Mouse (Mus musculus) embryo, embryonic 11.5 days (tissue): ENCODE measurements at regions not wholly inside any gene's neighbourhood (a gene's known extent, or its start where the extent isn't known, plus 50 kb on each side); places are given as distances from the start of the nearest gene placed in this dataset.
"Not testable (repeated sequence)": the region's sequence is repeated elsewhere in the genome, so short reads cannot be mapped to it uniquely, and the experiment has no call there.

ENCODE experiments used
- DNase-seq: peaks from one replicate; pipeline ENCODE4 v3.0.0-alpha.2; 2012; ENCODE audit warnings: low read depth, low spot score

DNA sequence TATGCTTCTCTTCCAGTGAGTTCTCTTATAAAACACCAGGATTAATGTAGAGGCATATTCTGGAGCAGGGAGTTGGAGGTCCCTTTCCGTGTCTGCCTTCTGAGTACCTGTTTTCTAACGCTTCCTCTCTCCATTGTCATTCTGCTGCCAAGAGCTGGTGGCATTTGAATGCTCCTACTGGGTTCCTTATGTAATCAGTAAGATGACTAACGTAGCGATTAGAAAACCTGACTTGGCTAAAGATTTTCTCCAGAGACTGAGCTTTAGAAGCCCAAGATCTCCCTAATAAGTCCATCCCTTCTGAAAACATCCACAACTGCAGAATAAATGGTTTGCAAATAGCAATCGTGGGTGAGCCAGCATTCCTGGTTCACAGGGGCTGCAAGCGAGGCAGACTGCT, 174.5 kb downstream of the Dhx15 start:
- no peak for DNase-seq

DNA sequence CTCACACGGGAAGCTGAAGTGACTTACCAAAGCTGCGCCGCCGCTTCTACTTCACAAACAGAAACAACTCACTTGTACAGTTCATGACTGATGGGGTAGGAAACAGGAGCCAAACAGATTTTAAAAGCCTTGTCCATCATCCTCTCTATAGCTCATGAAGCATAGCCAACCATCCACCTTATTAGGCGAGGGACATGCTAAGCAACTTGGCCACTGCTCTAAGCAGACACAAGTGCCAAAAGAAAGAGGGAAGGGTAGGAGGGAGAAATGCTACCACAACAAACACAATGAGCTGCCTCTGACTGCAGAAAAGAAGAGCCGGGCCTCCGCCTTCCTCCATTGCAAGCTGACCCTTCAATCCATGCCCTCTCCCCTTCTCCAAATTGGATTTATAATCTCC, 179.9 kb downstream of the Dhx15 start:
- no peak for DNase-seq

DNA sequence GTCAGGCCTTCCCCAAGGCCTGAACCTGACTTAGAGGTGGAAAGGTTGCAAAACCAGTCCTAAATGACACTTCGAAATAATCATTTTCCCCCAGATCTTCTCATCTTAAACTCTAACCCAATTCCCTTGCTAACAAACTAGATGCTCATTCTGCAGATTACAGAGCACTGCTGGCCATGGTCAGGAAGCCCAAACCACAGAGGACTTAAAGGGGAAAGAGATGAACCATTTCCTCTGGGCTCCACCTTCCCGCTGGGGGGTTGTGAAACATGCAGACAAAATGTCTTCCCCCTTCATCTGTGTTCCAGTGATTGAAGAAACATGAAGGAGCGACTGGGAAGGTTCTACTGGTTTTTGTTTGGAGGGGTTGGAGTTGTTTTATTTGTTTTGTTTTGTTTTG, 181.4 kb downstream of the Dhx15 start:
- no peak for DNase-seq

DNA sequence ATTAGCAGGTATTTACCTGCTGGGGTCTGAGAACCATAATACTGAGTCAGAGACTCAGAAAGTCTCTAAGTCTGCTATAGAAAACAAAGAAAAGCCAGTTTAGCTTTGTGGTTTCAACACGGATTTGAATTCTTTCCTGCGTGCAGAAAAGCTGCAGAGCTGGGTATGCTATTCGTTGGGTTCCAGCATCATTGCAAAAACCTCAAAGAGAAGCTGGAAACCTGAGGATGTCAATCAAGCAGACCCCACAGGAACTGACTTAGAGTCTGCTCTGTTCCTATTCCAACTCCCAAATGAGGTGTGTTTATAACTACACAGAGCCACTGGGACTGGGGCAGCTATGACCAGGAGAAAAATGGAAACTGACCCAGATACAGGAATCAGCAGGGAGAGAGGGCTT, 183.5 kb downstream of the Dhx15 start:
- DNase-seq = no peak

DNA sequence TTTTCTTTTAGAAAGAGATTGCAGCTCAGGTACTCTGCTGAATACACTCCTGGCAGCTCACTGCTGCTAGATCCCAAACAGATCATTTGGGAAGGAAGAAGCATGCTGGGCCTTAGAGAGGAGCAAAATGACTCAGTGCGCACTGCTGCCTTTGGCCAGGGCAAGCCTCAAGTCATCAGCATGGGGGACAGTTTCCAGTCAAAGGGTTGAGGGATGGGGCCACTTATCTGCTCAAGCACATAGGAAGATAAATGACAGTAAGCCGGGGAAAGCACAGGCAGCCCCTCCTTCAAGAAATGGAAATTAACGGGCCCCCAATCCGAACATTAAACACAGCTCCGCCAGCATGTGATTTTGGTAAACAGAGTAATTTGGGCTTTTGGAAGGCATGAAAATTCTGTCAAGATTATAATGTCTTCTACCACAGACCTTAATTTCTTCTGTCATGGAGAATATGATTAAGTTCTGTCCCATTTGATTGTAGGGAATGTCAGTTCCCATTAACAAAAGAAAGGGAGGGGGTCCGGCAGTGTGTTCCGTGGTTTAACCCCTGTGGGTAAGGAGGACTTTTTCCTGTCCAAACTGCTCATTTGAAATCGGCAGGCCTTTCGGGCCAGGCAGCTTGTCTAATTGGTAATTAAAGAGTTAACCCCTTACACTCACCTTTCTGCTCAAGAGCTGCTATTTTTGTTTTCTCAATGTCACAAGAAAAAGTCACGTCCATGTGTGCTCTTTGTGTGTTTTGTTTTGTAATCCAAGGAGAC, 199.3 kb downstream of the Dhx15 start:
- DNase-seq = no peak

DNA sequence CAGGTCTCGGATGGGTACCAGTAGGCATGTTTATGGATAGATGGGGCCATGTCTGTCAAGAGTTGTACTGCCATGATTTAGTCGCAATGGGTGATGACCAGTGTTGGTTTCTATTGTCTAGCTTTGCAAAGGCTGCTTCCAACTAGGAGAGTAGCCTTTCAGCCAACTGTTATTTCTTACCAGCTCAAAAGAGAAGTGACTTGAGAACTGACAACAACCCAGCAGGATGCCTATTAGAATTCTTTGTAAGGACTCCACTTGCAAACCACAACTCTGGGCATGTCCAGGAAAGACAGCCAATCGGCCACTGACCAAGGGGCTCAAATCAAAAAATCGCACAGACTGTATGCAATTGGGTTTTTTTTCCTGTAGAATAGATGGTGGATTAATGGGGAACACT, 200.9 kb downstream of the Dhx15 start:
- no peak for DNase-seq

DNA sequence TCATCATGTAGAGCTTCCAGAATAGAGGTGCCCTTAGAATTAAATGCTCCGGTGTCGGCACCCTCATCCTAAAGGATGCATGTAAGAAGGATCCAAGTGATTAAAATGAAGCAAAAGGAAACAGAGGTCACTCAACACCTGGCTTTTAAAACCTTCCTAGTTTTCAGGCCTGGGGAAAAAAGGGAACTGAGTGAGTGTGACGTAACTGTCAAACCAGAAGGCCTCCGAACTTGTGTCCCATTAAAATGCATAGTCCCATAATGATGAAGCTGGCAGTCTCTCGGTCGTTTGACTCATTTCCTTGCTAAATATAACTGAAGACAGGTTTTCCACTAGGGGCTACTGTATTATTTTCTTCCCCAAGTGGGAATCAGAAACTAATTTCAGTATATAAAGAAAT, 201.4 kb downstream of the Dhx15 start:
- DNase-seq = no peak

DNA sequence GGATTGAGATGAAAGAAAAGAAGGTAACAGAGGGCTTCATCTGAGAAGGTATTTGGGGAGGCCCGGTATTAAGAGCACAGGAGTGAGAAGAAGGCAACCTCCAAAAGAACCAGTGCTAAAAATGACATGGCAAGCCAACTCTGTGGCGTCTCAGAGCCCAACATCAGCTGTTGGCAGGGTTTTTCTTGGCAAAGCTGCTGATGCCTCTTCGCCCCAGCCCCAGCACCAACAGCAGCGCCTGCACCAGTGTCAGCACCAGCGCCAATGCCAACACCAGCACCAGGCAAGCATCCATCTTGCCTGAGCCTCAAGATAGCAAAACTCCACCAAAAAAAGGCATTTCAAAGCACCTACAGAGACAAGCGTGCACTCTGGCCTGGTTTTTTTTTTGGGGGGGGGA, 205.3 kb downstream of the Dhx15 start:
- no peak for DNase-seq

DNA sequence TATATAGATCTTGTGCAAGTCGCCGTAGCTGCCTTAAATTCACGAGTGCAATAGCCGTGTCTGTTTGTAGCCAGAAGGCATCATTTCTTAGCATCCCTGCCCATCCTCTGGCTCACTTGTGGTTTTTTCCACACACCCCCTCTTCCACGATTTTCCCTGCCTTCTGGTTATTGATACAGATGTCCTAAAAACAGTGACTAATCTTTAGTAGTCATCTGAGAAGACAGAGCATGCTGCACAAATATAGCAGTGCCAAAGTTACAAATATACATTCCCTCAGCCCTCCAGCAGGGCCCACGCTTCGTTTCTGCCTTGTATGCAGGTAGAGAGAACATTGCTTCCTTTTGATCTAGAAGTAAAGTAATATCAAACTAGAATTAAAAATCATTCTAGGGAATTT, 207.5 kb downstream of the Dhx15 start:
- no peak for DNase-seq

DNA sequence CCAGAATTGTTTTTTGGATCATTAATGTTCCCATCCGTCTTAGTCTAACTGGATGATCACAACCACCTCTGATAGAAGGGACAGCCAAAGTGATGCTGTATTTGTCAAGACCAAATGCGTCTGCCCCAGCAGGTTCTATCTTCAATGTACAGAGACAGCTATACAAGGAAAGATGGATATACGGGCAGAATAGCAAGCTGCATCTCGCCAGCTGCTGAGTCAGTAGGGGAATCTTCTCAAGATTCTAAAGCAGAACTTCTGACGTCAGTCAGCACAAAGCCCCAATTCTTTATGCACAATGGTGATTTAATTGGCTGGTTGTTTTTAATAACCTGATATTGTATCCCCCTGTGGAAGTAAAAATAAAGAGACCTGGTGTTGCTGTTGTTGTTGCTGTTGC, 209.4 kb downstream of the Dhx15 start:
- no peak for DNase-seq

DNA sequence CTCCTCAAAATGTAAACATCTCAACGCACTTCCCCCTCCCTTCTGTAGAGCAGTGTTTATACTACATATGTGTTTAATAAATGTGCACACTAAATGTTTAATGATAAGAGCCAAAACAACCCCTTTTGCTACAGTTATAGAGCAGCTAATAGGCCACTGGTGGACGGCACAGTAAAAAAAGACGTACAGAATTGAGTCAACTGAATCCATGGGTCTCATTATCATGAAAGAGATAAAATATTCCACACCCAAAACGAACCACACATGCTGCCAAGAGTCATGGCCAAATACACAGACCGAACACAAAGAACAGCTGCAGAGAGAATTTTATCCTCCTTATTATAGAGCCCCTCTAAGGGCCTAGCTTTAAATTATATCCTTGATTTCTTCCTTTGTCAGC, 237.8 kb downstream of the Dhx15 start:
- no peak for DNase-seq

DNA sequence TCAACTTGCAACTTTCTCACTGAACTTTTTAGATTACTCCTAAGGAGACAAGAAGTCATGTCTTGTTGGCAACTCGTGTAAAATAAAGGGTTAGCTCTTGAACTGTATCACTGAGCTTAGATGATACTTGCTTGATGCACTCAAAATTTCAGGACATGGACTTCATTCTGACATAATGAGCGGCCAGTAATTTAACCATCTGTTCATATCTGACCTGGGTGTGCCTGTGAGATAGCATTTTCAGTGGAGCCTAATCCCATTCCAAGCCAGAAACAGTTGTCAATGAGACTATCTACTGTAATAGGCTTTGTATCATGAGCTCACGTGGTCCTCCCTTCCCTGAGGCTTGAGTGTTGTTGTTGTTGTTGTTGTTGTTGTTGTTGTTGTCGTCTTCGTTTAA, 240.3 kb downstream of the Dhx15 start:
- no peak for DNase-seq

DNA sequence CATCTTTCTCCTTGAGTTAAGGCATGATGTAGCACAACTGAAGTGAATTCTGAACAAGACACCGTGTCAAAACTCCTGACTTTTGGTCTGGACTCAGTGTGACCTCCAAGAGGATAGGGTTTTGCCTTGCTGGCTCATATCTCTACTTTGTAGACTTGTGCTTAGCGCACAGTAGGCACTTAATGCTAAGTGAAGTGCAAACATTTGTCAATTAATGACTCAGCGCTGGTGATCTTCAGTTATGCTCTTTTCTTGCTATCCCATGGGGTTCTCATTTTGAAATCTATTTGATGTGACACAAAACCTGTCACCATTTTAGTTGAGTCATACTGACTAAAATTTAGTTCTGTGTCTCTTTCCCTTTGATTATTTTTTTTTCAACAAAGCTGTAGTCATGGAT, 244.3 kb downstream of the Dhx15 start:
- no peak for DNase-seq

DNA sequence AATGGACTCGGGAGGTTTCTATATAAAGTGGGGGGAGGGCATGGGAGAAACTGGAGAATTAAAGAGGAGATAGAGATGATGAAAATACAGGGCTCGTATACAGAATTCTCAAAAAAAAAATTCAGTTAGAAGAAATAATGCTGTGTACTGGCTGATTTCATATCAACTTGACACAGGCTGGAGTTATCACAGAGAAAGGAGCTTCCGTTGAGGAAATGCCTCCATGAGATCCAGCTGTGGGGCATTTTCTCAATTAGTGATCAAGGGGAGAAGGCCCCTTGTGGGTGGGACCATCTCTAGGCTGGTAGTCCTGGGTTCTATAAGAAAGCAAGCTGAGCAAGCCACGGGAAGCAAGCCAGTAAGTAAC, 248.4 kb downstream of the Dhx15 start:
- not testable (repeated sequence) for DNase-seq

DNA sequence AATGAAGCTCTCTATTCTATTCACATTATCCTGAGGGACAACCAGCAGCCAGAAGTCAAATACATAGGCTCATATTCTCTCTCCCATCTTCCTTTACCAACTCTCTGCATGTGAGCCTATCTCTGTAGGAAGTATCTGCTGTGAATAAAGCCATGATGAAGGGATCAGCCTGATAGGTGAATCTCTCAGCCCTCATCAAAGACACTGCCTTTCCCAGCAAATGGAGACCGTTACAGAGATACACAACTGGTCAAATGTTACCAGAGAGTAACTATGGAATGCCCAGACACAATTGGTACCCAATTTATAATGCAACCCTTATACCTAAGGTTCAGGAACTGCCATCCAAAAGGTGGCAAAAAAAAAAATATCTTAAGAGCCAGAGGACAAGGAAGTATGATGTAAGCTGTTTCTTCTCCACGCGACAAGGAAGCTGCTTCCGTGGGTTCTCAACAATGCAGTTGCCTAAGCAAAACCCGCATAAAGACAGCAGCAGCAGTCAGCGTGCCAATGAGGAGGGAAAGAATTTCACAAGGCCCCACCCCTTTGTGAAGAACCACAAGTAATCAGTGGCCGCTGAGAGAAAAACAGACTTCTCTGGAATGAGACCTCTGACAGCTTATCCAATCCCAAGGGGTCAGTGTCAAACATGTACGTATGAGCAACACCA, 248.9 kb downstream of the Dhx15 start:
- DNase-seq = no peak

DNA sequence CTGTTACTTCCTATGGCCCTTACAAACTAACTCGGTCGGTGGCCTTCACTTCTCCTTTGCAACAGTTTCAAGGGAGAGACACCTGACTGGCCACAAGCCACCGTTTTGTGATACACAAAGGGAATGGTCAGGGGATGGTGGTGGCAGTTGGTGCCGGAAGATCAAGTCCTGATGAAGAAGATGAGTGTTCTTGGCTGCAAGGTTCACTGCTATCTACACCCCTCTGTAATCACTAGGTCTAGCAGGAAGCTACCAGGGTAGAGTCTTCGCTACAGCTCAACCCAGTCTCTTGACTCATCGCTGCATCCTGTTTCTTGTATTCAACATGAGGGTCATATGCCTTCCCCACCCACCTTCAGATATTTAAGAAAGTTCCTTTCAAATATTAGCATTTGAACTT, 251.5 kb downstream of the Dhx15 start:
- DNase-seq = no peak

DNA sequence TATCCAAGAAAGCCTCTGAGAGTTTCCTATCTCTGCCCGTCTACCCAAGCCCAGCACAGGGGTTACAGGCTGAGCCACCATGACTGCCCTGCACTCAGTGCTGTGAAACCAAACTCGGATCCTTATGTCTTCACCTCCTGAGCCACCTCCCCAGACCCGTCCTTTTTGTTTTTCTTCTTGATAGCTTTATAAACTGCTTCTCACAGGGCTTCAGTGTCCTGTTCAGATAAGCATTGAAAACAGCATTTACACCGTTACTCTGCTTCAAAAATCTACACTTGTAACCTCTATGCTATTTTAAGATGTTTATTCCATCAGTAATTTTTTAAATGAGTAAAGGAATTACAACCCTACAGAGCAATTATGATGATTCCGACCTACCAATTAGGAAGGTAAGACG, 253.0 kb downstream of the Dhx15 start:
- no peak for DNase-seq

DNA sequence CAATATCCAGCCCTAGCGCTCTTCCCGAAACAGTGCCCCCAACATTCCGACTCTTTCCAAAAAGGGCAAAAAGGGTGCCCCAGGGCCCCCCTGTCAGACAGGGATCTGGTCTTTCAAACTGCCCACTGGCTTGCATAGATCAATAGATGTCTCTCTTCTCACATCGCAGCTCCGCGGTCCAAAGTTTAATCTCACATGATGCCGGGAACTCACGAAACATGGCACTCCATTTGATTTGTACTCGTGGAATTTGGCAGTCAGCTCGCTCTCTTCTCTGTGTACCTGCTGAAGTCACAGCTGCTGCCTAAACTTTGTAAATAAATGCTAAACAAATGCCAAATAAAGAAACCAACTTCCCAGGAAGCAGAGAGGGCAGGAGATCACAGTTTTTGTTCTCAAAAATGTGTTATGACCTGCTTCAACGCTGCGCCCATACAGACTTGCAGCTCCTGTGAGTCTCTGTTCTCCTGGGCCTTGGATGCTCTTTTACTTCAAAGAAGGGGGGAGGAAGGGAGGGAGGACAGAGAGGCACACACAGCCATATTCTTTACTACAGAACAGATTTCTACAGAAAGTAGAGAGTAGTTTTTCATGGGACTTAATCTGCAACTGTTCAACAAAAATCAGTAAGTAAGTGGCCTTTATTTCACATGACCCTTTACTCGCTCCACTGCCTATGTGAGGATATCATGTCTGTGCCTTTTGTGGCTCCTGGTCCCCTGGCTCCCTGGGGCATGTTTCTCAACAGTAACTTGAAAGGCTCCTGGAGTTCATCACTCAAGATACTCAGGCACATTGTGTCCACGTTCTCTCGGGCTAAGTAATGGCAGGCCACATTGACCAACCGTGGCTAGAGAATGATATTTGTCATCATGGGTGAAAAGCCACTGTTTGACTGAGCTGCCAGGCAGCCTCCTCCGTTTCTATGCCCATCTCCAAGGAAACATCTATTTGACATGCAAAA, 254.6 kb downstream of the Dhx15 start:
- no peak for DNase-seq

DNA sequence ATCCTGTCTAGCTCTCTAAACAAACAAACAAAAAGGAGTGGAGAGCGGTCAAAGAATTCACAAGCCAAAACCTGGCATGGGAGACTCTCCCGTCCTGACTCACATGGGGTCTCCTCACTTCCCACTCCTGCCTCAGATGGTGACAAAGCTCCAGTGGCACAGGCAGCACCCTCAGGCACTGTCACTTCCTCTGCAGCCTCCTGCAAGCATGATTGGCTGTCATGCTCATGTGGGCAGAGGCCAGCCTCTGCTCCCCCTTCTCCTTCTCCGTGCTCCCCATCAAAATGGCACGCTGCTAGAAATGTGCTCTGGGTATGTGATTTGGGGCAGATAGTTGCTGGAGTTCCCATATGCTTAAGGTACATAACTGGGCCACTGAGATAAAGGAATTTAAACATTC, 255.4 kb downstream of the Dhx15 start:
- DNase-seq = no peak

DNA sequence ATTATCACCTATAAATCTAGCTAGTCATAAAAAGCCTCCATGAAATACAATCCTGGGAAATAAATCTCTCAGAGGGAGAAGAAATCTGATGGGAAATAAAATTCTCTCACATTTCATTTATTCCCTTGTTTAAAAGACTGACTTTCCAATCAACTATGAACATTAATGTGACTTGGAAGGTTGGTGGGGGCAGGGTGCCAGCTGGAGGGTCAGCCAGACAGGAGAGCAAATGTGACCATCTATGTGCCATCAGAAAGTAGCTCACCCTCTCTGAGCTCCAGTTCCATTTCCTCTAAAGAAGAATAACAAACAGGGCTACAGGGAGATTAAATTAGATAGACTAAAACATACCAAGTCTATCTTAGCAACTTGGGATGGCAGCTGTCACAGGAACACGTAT, 257.0 kb downstream of the Dhx15 start:
- DNase-seq = no peak

DNA sequence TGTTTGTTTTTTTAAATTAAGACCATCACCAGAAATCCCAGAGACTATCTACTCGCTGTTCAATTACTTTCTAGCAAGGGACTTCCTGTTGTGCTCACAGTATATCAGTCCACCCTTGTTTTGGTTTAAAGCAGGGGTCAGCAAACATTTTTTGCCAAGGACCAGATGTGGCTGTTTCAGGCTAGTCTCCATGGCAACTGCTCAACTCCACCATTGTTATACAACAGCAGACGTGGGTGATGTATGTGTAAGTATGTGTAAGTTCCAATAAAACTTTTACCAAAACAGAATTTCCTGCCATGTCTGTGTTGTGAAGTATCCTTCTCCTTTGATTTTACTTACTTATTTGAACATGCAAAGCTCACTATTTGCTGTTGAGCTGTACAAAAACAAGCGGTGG, 259.9 kb downstream of the Dhx15 start:
- DNase-seq = no peak

DNA sequence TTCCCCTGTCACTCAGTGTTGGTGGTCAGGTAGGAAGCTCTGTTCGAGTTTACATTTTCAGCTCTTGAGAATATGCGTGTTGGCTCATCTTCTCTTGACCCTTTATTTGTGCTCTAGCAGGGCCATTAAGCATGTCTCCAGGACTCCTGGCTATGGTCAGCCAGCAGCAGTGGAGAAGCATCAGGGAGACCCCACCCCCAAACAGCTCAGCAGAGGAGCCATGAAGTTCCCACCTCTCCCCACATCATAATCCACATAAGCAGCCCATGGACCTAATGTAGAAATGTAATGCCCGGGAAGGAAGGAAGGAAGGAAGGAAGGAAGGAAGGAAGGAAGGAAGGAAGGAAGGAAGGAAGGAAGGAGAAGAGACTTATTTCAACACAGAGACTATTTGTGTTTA, 261.5 kb downstream of the Dhx15 start:
- DNase-seq = no peak

DNA sequence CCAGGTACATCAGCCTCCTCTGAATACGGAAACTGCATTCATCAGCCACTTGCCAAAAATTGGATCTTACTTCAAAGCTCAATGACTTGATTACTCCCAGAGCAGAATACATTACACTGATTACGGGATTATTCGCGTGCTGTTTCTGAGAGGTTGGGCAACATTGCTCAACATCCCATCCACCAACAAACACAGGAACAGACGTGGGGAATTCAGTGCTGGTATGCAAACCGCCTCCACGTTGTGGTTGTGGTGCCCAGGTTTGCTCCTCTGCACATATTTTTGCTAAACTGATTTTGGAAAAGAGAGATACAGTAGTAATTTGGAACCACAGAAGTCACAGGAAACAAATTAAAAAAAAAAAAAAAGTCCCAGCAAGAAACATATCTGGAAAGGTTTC, 266.9 kb downstream of the Dhx15 start:
- no peak for DNase-seq
